Mouse (Mus musculus): ENCODE results near the gene Ydjc. TPM values are rescaled to one million over a fixed set of nuclear protein-coding genes. Genes with fewer than 3 reads are reported as not detected.

Ydjc gene
- 10 to 100 TPM; 71.3 to 74.5 TPM for total RNA-seq (2021)

DNA sequence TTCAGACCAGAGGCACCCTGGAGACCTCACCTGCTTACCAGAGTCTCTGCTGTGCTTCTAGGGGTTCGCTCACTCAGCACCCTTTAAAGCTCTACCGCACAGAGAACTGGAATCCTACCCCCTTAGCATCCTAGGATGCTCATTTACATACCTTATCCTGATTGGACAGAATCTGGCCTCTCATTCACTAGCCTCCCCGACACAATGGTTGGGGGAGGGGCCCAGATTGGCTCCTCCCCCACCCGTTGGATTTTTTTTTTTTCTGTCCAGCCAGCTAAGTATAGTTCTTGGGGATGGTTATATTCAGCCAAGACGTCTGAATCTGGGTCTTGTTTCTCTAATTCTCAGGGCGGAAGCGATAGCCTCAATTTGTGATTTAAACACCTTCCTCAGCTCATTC, at the start of gene Ydjc:
TSS of gene Ydjc (plus strand) at position 283 of the 400 bp plus-strand sequence.
- DNase-seq, result no peak
- intact Hi-C loops (cut with DNase I), result no loop called here

DNA sequence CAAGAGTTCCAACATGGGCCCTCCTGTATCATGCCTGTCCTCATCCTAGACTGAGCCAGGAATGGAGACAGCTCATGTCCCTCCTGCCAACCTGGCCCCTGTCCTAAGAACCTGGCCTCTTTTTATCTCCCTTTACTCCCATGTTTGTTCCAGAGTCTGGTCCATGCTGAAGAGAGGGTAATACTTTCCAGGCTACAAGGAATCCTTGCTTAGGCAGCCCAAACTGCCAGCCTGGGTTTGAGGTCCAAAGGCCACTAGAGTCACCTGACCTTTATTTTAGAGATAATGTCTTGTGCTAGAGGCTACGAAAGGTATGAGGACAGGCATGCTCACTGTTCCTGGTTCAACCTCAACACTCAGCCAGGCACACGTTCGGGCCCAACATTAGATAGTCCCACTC, 47.5 kb upstream of the Ydjc start:
- intact Hi-C loops (cut with DNase I), result no loop called here
- DNase-seq, result no peak

DNA sequence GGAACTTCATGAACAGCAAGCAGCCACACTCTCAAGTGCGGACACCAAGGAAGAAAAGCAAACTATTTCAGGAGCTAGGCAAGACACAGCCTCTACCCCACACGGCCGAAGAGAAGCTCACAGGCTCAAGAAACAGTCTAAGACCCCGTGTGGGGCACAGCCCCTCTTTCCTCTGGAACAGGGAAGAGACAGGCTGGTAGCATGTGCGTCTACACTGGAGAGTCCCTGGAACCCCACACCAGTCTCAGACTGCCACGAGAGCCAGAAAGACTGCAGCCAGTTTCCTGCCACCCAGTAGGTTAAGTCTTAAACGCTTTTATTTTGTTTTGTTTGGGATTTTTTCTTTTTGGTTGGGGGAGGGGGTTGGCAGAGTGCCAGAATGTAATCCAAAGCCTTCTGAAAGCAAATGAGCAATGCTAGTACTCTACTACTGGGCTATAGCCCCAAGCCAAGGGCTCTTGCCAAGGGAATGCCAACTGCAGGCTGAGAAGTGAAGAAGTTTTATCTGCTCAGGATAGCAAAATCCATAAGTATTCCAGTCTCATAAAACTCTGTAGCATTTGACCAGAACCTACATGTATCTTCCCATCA, 41.7 kb upstream of the Ydjc start:
- peak; percentile 44 for DNase-seq
- intact Hi-C loops (cut with DNase I), result no loop called here

DNA sequence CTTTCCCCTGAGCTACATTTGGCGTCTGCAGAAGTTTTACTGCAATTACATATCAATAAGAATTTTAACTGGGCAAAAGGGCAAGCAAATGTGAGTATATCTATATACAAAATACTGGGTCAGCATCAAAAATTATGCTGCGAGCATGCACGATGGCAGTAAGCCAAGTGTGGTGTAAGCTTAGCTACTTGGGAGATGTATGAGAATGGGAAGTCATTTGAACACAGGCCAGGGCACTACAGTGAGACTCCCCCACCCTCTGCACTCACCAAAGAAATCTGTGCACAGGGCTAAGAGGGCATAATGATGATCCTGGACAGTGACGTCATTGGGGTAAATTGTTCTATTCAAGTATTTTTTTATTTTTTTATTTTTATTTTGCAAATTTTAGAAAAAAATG, 39.8 kb upstream of the Ydjc start:
- intact Hi-C loops (cut with DNase I), result no loop called here
- no peak for DNase-seq

DNA sequence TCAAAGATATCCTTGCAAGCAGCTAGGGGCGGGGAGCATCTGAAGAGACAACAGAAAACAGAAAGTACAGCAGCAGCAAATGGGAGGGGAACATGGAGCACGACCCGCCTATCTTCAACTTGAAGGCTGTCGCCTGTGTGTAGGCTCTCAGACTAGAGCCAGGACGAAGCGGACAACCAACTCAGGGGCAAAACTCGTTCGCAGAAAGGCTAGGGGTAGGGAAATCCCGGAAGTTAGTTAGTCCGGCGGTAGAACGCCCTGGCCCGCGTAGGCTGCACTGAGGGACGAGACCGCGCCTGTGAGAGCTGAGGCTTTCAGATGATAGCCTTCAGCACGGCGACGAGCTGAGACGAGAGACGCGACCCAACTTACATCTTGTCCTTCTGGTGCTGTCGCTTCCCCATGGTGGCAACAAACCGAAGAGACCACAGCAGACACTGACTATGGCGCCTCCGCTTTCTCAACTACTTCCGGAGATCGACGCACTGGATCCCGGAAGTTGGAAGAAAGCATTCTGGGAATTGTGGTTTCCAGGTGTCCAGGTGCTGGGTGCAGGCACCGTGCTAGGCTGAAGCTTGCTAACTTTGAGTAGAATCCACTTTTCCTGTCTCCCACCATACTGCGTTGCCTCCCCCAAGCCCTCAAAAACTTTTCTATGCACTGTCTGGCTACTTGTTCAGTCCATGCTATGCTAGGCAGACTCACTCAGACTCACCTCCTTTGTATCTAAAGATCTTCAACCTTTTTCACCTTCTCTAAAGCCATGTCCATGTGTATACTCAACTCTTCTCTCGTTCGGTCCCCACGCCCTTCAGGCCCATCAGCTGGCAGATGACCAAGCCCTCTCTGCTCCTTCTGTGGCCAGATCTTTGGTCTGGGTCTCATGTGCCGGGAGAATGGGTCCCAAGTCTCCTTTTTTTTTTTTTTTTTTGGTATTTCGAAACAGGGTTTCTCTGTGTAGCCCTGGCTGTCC, 33.4 kb upstream of the Ydjc start, which contains the start of gene Ppil2:
TSS of gene Ppil2 (minus strand) at position 487 of the 973 bp plus-strand sequence.
- intact Hi-C loops (cut with DNase I), result loop anchor here (10.0 kb wide), 1 partner anchor 164 kb away; the partner anchor contains the start of gene Tmem191c
- DNase-seq, result peak; percentile 52

DNA sequence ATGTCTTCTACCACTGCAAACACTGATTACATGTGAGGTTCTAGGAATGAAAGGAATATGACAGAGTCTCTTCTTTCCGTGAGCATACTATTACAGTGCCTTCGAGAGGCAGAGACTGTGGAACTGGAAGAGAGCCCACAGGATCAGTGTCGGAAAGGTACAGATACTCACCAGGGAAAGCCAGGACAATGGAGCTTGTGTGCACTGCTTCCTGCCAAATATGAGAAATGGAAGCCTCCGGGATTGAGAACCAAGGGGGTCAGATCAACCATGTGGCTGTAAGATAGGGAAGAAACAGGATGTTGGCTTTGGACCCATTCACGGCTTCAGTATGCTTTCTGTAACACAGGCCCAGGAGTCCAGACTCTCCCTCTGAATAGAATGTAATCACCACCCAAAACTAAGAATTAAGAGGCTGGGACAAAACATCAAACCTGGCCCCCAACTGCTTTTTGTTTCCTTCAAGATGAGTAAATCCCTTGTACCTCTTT, 27.1 kb upstream of the Ydjc start:
- intact Hi-C loops (cut with DNase I), result loop anchor here (10.0 kb wide), 1 partner anchor 157 kb away; the partner anchor contains the start of gene Tmem191c
- DNase-seq, result no peak

DNA sequence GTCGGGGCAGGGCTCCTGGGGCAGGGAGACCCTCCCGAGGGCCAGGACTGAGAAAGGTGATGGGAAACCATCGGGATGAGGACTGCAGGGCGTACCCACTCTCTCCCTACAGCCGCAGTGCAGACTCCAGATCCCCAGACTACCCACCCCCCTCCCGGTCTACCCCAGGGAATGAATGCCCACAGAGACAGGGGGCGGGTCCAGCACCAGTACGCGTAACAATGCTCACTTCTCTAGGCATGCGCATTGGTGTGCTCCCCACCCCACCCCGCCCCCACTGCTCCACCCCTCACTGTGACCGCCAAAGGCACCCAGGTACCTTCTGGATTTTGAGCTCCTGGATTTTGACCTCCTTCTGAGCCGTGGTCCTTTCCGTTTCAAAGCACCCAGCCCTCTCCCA, 22.9 kb upstream of the Ydjc start:
- intact Hi-C loops (cut with DNase I), result no loop called here
- no peak for DNase-seq

DNA sequence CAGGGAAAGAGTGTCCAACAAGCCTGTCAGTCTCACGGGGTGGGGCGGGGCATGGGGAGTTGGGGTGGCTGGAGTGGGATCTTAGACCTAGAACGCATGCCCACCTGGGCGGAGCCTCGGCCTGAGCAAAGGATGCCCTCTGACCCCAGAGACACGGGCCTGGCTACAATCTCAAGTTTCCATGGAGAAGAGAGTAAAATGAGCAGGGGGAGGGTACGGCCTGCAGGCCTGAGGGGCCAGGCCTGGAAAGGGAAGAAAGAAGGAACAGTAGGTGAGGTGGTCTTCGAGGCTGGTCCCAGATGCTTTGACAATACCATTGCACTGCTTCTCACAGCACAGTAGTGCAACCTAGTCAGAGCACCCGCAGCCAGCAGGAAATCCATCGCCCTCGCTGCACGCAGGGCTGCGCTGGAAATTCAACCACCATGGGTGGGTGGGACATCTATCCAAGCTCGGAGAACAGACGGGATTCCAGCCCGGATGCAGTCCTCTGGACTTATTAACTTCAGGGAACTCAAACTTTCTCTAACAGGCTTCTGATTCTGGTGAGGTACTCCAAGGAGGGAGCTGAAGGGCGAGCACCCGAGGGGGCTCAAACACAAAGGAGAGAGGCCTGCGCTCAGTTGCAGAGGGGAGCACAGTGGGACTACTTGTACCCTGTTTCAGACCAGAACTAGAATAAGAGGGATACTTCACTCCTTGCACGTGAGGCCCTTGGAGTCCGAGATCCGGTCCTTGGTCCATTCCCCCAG, 20.1 kb upstream of the Ydjc start:
- intact Hi-C loops (cut with DNase I), result no loop called here
- peak; percentile 34 for DNase-seq

DNA sequence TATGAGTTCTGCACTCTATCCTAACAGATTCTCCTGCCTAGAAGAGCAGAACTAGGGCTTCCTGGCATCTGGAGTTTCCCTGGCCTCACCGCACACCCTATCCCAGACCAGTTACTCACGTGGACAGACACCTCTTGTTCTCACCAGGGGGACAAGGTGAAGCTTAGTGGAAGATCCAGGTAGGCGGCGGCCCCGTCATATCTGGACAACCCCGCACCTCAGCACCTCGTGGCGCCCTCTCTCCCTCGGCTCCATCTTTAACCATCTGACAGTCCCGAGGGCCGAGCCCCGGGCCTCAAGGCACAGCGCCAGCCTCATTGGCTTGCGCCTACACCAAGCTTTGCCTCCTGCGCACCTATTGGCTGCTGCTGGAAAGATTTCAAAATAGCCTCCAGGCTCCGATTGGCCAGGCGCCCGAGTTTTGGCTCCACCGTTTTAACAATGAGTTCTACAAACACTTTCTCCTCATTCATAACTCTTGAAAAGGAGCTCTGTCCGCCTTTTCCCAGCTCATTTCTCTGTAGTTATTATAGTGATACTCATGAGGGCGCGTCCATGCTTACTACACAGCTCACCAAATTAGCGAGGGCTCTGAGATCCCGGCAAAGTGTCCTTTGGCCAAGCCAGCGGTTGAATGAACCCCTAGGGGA, 19.4 kb upstream of the Ydjc start, which contains the start of gene 2610318N02Rik:
TSS of gene 2610318N02Rik (minus strand) at position 297 of the 650 bp plus-strand sequence.
- peak; percentile 81 for DNase-seq
- intact Hi-C loops (cut with DNase I), result no loop called here

DNA sequence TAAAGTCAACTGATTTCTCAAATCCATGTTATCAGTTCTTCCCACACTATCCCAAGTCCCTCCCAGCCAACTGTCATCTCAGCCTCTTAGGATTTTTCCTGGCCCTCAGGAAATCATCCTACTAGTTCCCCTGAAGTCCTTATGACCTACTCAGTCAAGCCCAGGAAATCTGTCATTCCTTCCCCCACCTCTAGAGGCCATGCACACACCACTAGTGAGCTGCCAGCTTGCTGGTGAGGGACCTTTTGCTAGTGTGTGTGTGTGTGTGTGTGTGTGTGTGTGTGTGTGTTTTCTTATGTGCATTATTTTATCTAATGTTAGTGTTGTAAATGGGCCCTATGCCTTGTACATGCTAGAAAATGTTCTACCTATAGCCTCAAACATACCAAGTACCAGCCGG, 17.1 kb upstream of the Ydjc start:
- intact Hi-C loops (cut with DNase I), result no loop called here
- peak; percentile 25 for DNase-seq

DNA sequence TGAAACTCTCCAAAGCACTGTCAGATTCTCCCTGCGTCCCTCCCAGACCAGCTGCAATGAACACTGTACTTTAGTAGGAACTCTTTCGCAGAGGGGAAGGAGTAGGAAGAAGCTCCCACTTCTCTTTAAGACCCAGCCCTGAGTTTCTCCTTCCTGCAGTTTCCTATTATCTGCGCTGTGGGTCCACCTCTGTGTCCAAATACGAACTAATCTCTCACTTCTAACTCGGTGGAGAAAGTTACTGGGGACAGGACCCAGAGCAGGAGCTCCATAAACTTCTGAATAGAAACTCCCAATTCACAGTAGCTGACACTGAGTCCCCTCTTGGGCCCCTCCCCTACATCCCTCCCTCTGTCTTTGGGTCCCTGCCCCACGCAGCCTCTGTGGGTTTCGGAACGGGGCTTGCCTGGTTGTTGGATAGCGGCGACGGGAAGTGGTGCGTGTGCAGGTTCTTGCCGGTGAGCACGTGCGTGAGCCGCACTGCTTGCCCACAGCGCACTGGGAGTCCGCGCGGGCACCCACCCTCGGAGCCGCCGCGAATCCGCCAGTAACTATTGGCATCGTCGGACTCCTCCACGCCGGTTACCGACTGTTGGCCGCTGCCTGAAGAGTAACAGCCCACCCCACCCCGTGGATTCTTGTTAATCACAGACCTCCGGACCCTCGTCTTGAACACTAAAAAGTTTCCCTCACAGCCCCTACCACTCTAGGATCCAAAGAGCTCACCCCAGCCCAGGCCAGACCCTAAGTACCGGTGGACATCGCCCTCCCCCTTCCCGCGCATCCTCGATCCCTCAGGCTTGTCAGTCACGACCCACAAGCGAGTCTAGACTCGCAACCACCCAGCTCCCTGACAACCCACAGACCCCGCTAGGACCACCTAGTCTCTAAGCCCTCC, 13.0 kb upstream of the Ydjc start:
- no peak for DNase-seq
- intact Hi-C loops (cut with DNase I), result no loop called here

DNA sequence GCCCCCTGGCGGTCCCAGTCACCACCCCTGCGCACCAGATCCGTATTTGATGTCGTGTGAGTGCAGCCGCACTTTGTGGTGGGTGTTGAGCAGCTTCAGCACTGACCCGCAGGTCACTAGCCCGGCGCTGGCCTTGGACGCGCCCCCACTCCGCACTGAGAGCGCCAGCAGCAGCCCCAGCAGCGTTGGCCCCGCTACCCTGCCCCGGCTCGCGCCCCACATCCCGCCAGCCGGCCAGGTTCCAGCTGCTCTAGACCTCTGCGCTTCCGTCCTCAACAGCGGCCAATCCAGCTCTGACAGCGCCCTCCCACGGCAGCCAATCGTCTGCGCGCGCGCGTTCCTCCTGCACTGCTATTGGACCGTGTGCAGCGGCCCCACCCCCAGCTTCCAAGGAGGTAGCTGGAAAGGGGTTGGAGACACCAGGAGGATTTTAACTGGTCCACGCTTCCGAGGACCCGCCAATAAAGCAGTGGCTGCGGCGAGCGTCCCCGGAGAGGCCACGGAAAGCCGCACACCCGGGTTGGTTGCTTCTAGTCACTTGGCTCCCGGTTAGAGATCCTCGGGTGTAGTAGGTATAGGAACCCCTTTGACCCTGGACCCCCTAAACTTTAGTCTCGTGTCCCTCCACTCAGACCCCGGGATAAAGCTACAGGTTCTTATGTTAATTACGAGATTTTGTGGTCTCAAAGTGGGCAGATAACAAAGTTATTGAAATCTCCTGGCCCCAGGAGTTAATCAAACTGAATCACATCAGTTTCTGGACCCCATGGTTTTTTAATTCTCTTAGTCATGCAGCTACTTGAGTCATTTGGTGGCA, 12.1 kb upstream of the Ydjc start, which contains the start of gene Sdf2l1:
TSS of gene Sdf2l1 (minus strand) at position 295 of the 817 bp plus-strand sequence.
- intact Hi-C loops (cut with DNase I), result no loop called here
- DNase-seq, result peak; percentile 98

DNA sequence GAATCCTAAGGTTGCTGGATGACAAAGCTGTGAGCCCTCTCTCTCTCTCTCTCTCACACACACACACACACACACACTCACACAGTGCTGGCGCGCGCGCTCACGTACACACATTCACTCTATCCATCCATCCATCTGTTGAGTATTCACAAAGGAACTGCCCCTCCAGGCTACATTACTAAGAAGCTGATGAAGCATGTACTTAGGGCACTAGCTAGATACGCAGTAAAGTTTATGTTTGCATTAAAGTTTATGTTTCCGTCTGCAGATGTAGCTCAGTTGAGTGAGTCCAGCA, 11.6 kb upstream of the Ydjc start:
- DNase-seq, result no peak
- intact Hi-C loops (cut with DNase I), result no loop called here

DNA sequence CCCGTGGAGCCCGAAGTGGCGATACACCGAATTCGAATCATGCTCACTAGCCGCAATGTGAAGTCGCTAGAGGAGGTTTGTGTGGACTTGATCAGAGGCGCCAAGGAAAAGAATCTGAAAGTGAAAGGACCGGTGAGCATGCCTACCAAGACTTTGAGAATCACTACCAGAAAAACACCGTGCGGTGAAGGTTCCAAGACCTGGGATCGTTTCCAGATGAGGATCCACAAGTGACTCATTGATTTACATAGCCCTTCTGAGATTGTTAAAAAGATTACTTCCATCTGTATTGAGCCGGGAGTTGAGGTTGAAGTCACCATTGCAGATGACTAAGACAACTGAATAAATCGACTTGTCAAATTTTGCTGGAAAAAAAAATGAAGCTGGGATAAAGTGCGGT, 7.1 kb upstream of the Ydjc start:
- no peak for DNase-seq
- intact Hi-C loops (cut with DNase I), result no loop called here

DNA sequence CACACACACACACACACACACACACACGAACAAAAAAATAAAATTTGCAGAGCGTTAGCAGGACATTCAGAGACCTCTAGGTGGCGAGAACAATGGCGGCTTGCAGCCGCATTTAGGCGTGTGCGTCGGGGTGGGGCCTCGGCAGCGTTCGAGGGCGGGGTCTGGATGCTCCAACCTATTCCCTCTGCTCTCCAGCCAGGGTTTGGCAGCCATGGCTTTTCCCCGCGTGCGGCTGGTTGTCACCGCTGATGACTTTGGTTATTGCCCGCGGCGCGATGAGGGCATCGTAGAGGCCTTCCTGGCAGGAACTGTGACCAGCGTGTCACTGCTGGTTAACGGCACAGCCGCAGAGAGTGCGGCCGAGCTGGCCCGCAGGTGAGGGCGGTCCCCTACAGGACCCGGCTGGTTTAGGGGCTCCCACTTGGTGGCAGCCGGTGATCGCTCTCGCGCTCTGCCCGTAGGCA, 2.4 kb downstream of the Ydjc start, which contains the start of gene Ccdc116:
TSS of gene Ccdc116 (minus strand) at position 458 of the 464 bp plus-strand sequence.
- intact Hi-C loops (cut with DNase I), result no loop called here

DNA sequence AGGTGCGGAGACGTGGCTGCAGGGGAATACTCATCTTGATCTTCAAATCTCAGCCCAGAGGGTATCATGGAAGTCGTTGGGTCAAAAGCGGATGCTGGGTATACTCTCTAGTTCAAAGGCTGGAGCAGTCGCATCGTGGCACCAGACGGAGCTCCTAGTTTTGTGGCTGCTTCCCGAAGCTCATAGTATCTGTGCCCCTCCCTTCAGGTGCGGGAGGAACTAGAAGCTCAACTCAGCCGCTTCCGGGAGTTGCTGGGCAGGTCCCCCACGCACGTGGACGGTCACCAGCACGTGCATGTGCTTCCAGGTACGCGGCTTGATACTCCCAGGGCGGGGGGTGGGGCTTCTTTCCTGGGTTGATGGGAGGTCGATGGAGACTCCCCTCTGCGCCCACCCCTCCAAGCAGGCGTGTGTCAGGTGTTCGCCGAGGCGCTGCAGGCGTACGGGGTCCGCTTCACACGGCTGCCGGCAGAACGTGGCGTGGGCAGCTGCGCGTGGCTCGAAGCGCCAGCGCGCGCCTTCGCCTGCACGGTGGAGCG, 3.0 kb downstream of the Ydjc start:
- intact Hi-C loops (cut with DNase I), result no loop called here

More for the DNA sequence above, 2.4 kb downstream of the Ydjc start, which contains the start of gene Ccdc116:
- peak; percentile 91 for DNase-seq

DNA sequence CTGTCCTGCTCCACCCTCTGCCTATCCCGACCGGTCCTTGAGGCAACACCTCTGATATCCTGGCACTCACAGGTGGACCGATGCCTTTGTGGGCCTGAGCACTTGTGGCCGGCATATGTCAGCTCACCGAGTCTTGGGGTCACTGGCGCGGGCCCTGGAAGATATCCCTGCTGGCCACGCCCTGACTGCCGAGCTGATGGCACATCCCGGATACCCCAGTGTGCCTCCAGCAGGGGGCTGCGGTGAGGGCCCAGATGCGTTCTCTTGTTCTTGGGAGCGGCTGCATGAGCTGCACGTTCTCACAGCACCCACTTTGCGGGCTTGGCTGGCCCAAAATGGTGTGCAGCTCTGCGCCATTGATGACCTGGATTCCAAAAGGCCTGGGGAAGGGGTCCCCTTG, 3.7 kb downstream of the Ydjc start:
- intact Hi-C loops (cut with DNase I), result no loop called here
- no peak for DNase-seq

More for the DNA sequence above, 3.0 kb downstream of the Ydjc start:
- DNase-seq, result no peak

Data from left cerebral cortex, postnatal 4 days (tissue).